Mouse (Mus musculus): ENCODE results near the gene Sfrp2. TPM values are rescaled to one million over a fixed set of nuclear protein-coding genes. Genes with fewer than 3 reads are reported as not detected.

Gene Sfrp2
- polyA plus RNA-seq, 1 experiment from 2014 or later, result 221 TPM

- Histone ChIP-seq H3K4me1 (replicated peaks) (no peaks in the 10 kb centered on the region; the same call in 1 of the 2 replicates), H3K36me3 (no peaks in the 10 kb centered on the region), H3K9ac (no peak overlapping the region), H3K9me3 (replicated peaks) (no peaks in the 10 kb centered on the region), H3K27ac (no peak overlapping the region), H3K4me3 (no peak overlapping the region), H3K4me2 (no peak overlapping the region), H3K27me3 (peaks cover 14% of the 10 kb centered on the region)
- 86% methylated on average over 18 of the region's 18 CpGs for WGBS
- ATAC-seq (replicated peaks; ENCODE audit: insufficient number of reproducible peaks, insufficient read depth, low FRiP score, low read depth), result no peak
These were observed 7.2 kb downstream of the Sfrp2 start for GRCm38 (mm10) chr3:83773281-83773680.

- Histone ChIP-seq H3K4me3 (no peak overlapping the region), H3K9ac (no peak overlapping the region), H3K9me3 (replicated peaks) (no peaks in the 10 kb centered on the region), H3K27ac (no peak overlapping the region), H3K27me3 (no peaks in the 10 kb centered on the region), H3K4me1 (replicated peaks) (no peaks in the 10 kb centered on the region), H3K36me3 (no peaks in the 10 kb centered on the region), H3K4me2 (no peak overlapping the region)
- 75% methylated on average over 9 of the region's 9 CpGs for WGBS
- ATAC-seq (replicated peaks; ENCODE audit: insufficient number of reproducible peaks, insufficient read depth, low FRiP score, low read depth), result no peak
These were observed 9.3 kb downstream of the Sfrp2 start for GRCm38 (mm10) chr3:83775403-83775802.

GRCm38 (mm10) chr3:83781460-83782222 lies 15.5 kb downstream of the Sfrp2 start:
- no peaks in the 10 kb centered on the region for H3K36me3 ChIP-seq
- H3K9ac ChIP-seq, result no peak overlapping the region
- no peak overlapping the region for H3K27ac ChIP-seq
- no peak for ATAC-seq (replicated peaks; ENCODE audit: insufficient number of reproducible peaks, insufficient read depth, low FRiP score, low read depth)
- no peaks in the 10 kb centered on the region for H3K9me3 ChIP-seq (replicated peaks)
- peaks cover 8% of the 10 kb centered on the region for H3K4me1 ChIP-seq (replicated peaks)
- WGBS, result 78% methylated on average over 10 of the region's 10 CpGs
- H3K4me3 ChIP-seq, result no peak overlapping the region
- no peaks in the 10 kb centered on the region for H3K27me3 ChIP-seq
- no peak overlapping the region for H3K4me2 ChIP-seq

GRCm38 (mm10) chr3:83783716-83784469 lies 17.8 kb downstream of the Sfrp2 start:
- Histone ChIP-seq H3K27me3 (peaks cover 10% of the 10 kb centered on the region; the same call in 1 of the 2 replicates), H3K27ac (no peak overlapping the region), H3K36me3 (no peaks in the 10 kb centered on the region), H3K4me1 (replicated peaks) (peaks cover 8% of the 10 kb centered on the region), H3K4me2 (peak overlapping the region; percentile 48), H3K9me3 (replicated peaks) (no peaks in the 10 kb centered on the region), H3K4me3 (no peak overlapping the region), H3K9ac (no peak overlapping the region)
- 29% methylated on average over 11 of the region's 11 CpGs for WGBS
- peak; percentile 48; the same call in 1 of the 2 replicates for ATAC-seq (replicated peaks; ENCODE audit: insufficient number of reproducible peaks, insufficient read depth, low FRiP score, low read depth)

- no peak overlapping the region for H3K4me3 ChIP-seq
- H3K4me1 ChIP-seq (replicated peaks), result peaks cover 13% of the 10 kb centered on the region
- H3K9me3 ChIP-seq (replicated peaks), result no peaks in the 10 kb centered on the region
- H3K9ac ChIP-seq, result no peak overlapping the region
- ATAC-seq (replicated peaks; ENCODE audit: insufficient number of reproducible peaks, insufficient read depth, low FRiP score, low read depth), result no peak
- no peaks in the 10 kb centered on the region for H3K36me3 ChIP-seq
- WGBS, result 80% methylated on average over 3 of the region's 3 CpGs
- no peak overlapping the region for H3K4me2 ChIP-seq
- no peak overlapping the region for H3K27ac ChIP-seq
- peaks cover 10% of the 10 kb centered on the region; the same call in 1 of the 2 replicates for H3K27me3 ChIP-seq
These were observed 18.6 kb downstream of the Sfrp2 start for GRCm38 (mm10) chr3:83784726-83785125.

GRCm38 (mm10) chr3:83787086-83787485 lies 21.0 kb downstream of the Sfrp2 start:
- H3K27ac ChIP-seq, result no peak overlapping the region
- no peak overlapping the region for H3K9ac ChIP-seq
- H3K4me1 ChIP-seq (replicated peaks), result peaks cover 14% of the 10 kb centered on the region
- H3K36me3 ChIP-seq, result no peaks in the 10 kb centered on the region
- H3K27me3 ChIP-seq, result peaks cover 10% of the 10 kb centered on the region; the same call in 1 of the 2 replicates
- no peak overlapping the region for H3K4me2 ChIP-seq
- ATAC-seq (replicated peaks; ENCODE audit: insufficient number of reproducible peaks, insufficient read depth, low FRiP score, low read depth), result no peak
- no peak overlapping the region for H3K4me3 ChIP-seq
- 82% methylated on average over 2 of the region's 2 CpGs for WGBS
- no peaks in the 10 kb centered on the region for H3K9me3 ChIP-seq (replicated peaks)

GRCm38 (mm10) chr3:83787776-83788305 lies 21.7 kb downstream of the Sfrp2 start:
- H3K4me3 ChIP-seq, result no peak overlapping the region
- H3K27me3 ChIP-seq, result peaks cover 10% of the 10 kb centered on the region; the same call in 1 of the 2 replicates
- no peak overlapping the region for H3K9ac ChIP-seq
- WGBS, result 83% methylated on average over 7 of the region's 7 CpGs
- no peaks in the 10 kb centered on the region for H3K36me3 ChIP-seq
- no peak for ATAC-seq (replicated peaks; ENCODE audit: insufficient number of reproducible peaks, insufficient read depth, low FRiP score, low read depth)
- H3K4me1 ChIP-seq (replicated peaks), result peaks cover 14% of the 10 kb centered on the region
- H3K27ac ChIP-seq, result no peak overlapping the region
- no peaks in the 10 kb centered on the region for H3K9me3 ChIP-seq (replicated peaks)
- no peak overlapping the region for H3K4me2 ChIP-seq

GRCm38 (mm10) chr3:83789651-83790451 lies 23.7 kb downstream of the Sfrp2 start:
- peak; percentile 38 for ATAC-seq (replicated peaks; ENCODE audit: insufficient number of reproducible peaks, insufficient read depth, low FRiP score, low read depth)
- 2% methylated on average over 44 of the region's 44 CpGs for WGBS
- Histone ChIP-seq H3K36me3 (no peaks in the 10 kb centered on the region), H3K9me3 (replicated peaks) (no peaks in the 10 kb centered on the region), H3K4me3 (peak overlapping the region; percentile 67), H3K27ac (no peak overlapping the region), H3K4me2 (peak overlapping the region; percentile 92), H3K9ac (peak overlapping the region; percentile 57), H3K4me1 (replicated peaks) (peaks cover 6% of the 10 kb centered on the region; the same call in 1 of the 2 replicates), H3K27me3 (peaks cover 10% of the 10 kb centered on the region; the same call in 1 of the 2 replicates)

- Histone ChIP-seq H3K27ac (no peak overlapping the region), H3K9ac (no peak overlapping the region), H3K4me3 (no peak overlapping the region), H3K9me3 (replicated peaks) (no peaks in the 10 kb centered on the region), H3K4me2 (no peak overlapping the region), H3K27me3 (peaks cover 10% of the 10 kb centered on the region; the same call in 1 of the 2 replicates), H3K36me3 (no peaks in the 10 kb centered on the region), H3K4me1 (replicated peaks) (peaks cover 6% of the 10 kb centered on the region; the same call in 1 of the 2 replicates)
- no peak for ATAC-seq (replicated peaks; ENCODE audit: insufficient number of reproducible peaks, insufficient read depth, low FRiP score, low read depth)
- WGBS, result 75% methylated on average over 3 of the region's 3 CpGs
These were observed 25.3 kb downstream of the Sfrp2 start for GRCm38 (mm10) chr3:83791444-83791843.

- no peak for ATAC-seq (replicated peaks; ENCODE audit: insufficient number of reproducible peaks, insufficient read depth, low FRiP score, low read depth)
- Histone ChIP-seq H3K9me3 (replicated peaks) (no peaks in the 10 kb centered on the region), H3K27ac (no peak overlapping the region), H3K36me3 (no peaks in the 10 kb centered on the region), H3K9ac (no peak overlapping the region), H3K27me3 (no peaks in the 10 kb centered on the region), H3K4me3 (no peak overlapping the region), H3K4me2 (no peak overlapping the region), H3K4me1 (replicated peaks) (no peaks in the 10 kb centered on the region)
- 68% methylated on average over 6 of the region's 6 CpGs for WGBS
These were observed 31.0 kb downstream of the Sfrp2 start for GRCm38 (mm10) chr3:83797098-83797497.

- Histone ChIP-seq H3K9ac (no peak overlapping the region), H3K4me1 (replicated peaks) (no peaks in the 10 kb centered on the region), H3K27me3 (no peaks in the 10 kb centered on the region), H3K36me3 (no peaks in the 10 kb centered on the region), H3K9me3 (replicated peaks) (no peaks in the 10 kb centered on the region), H3K4me2 (0 out of 2 replicates have a peak overlapping the region, but pooled peaks have one; percentile 2), H3K4me3 (no peak overlapping the region), H3K27ac (no peak overlapping the region)
- no peak for ATAC-seq (replicated peaks; ENCODE audit: insufficient number of reproducible peaks, insufficient read depth, low FRiP score, low read depth)
- whole genome bisulfite sequencing, result 6% methylated on average over 10 of the region's 10 CpGs
These were observed 31.7 kb downstream of the Sfrp2 start for GRCm38 (mm10) chr3:83797828-83798227.

Data from heart, embryonic 15.5 days (tissue).